Mouse (Mus musculus) mature B cell (primary cell): ENCODE measurements around the gene Mapk9.

Source experiments
- in situ Hi-C: fragments of 300-500 bp; cut with MboI; formaldehyde crosslinking; loops from 2 replicates; pipeline ENCODE4 v1.14.3; 2019

Gene Mapk9

DNA sequence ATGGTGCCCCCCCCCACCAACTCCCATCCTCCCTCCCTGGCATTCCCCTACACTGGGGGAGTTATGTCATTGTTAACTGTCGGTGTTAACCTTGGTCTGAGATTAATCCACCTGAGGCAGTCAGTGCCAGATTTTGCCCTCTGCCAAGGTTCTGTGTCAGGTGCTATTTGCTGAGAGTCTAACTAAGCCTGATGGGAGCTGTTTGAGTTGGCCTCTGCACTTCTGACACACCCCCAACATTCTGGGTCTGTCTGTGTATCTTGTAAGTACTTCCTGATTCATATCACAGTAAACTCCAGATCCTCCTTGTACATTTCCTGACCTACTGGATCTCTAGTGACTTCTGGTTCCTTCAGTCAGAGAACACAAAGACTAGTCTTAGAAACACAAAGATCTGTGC is 5.9 kb upstream of the Mapk9 start:
- in situ Hi-C loops = no loop called here

DNA sequence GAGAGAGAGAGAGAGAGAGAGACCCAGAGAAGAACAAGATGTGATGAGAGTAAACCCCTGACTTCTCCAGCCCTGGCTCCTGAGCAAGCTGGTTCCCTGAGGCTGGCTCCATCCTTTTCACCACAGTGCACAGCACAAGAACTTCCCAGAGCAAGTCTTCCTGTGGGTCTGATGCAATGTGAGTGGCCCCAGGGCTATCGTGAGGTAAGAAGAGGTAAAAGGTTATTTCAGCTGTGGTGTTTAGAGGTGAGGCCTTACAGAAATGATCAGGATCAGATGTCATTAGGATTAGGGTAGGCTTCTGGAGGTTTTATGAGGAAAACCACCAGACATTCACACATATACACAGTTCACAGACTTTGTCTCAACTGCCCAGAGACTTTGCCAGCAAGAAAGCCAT is 4.7 kb upstream of the Mapk9 start:
- in situ Hi-C loops = no loop called here

DNA sequence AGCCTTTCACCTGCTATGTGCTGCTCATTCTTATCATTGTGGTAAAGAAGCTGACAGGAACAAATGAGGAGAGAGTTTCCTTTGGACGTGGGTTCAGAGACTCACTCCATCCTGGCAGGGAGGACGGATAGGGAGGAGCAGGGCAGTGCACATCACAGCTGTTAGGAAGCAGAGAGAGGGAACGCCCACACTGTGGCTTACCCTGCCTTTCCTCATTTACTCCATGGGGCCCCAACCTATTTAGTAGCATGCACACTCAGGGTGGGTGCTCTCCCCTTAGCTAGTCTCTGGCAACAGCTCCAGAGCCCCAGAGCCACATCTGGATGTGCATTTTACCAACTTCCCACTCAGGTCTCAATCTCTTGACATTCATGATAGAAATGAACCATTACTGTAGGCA is 3.8 kb upstream of the Mapk9 start:
- in situ Hi-C loops = no loop called here

DNA sequence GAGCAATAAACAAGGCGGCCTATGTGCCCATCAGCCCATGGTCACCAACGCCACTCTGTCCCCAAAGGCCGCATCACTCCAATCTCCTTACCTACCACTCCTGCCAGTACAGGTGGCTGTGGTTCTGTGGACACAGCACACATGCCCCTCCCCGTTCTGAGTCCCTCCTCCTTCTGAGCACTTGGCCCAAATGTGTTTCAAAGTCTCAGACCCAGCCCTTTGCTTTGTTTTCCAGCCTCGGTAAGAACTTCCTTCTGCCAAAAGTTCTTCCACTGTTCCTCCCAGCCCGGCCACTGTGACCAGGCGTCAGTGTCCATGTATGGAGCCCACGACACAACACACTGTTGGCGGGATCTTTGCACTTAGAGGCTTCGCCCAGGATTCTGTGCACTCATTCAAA is 2.2 kb upstream of the Mapk9 start:
- in situ Hi-C loops = no loop called here

DNA sequence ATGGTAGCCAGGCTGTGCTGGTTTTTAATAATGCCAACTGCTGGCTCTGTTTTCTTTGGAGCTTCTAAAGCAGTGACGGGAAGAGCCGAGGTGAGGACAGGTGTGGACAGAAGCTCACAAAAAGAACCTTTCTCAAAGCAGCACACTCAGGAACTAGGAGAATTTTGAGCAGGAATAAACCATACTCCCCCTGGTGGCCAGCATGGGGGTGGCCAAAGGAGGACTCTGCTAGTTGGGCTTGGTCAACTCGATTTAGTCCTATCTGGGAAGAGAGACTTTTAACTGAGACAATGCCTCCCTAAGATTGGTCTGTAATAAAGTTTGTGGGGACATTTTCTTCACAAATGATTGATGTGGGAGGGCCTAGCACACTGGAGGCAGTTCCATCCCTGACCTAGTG is 1.6 kb upstream of the Mapk9 start:
- in situ Hi-C loops = no loop called here

DNA sequence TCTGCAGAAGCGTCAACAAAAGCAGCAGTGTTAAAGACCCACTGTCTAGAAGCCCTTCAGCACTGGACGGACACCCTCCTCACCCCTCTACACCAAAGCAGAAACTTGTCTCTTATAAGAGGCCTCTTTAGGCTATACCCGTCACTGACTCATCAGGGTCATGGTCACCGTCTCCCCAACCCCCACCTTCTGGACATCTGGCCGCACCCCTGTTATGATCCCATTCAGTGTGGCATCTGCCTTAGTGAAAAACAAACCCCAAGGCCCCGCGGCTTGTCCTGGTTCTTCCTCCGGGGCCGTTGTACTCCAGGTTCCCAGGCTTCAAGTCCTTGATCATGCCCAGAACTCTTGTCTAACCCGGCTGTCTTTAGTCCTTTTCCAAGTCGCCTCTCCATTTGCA is 593 bp upstream of the Mapk9 start:
- in situ Hi-C loops = no loop called here

DNA sequence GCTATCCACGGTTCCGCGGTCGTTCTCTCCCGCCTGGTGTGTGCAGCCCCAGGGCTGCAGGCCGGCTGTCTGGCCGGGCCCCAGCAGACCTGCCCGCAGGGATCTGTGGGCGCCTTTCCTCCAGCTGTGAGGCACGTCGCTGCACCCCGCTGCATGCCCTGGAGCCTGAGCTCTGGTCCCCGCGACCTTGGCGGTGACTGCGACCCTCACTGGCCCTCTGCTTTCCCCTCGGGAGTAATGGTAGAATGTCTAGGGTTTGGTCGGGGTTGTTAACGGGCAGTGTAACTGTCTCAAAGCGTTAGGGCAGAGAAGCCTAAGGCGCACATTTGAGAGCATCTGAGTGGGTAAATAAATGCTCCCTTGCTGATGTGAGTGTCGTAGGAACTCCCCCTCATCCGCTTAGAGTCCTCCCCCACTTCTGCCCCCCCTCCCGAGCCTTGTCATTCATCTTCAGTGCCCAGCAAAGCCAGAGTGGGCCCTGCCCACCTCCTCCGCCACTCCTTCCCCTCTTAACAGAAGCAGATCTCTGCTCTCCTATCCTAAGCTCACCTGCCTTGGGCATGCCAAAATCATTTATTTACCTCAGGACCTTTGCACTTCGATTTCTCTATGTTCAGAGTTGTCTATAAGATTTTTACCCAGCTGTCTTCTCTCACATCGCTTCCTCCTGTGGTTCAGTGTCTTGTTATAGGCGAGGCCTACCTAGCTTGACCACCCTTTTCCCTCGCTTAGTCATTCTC is 690 bp downstream of the Mapk9 start:
- in situ Hi-C loops = no loop called here

DNA sequence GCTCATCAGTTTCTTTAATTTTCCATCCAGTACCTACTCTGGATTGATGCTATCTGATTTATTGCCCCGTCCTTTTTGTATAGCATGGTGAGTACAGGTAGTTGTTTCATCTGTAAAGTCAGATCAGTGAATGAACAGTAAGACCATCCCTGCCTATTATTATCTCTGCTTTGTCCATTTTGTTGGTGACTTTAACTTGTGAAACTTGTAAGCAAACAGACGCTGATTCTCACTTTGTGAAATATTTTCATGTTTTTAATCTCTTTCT is 1.2 kb downstream of the Mapk9 start:
- in situ Hi-C loops = no loop called here

DNA sequence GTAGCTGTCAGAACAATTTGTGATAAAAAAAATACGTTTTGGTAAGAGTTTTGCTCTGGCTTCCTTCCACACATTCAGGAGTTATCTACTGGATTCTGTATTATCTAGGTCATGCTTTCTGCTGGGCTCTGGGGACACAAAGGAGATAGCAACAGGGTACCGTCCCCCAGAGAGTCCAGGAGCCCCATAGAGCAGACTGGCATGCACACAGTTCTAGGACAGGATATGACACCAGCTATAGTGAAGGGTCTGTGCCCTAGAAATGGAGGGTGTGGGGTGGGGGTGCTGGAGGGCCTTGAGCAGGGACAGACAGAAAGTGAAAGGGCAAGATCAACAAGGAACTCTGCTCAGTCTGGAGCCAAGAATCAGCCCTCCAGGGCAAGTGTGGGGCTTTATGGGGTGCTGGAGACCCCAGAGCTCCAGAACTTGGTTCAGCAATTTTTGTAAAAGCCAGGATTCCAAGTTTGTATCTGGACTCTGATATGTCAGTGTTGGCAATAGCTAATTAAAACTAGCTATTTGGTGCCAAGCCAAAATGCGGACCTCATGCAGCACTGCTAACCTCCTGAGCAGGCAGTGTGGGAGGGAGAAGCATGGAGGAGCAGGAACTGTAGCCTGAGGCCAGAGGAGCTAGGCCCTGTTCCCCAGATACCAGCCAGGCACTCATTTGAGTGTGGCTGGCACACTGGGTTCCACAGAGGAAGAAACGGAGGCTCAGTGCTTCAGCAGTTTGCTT is 1.7 kb downstream of the Mapk9 start:
- in situ Hi-C loops = no loop called here

DNA sequence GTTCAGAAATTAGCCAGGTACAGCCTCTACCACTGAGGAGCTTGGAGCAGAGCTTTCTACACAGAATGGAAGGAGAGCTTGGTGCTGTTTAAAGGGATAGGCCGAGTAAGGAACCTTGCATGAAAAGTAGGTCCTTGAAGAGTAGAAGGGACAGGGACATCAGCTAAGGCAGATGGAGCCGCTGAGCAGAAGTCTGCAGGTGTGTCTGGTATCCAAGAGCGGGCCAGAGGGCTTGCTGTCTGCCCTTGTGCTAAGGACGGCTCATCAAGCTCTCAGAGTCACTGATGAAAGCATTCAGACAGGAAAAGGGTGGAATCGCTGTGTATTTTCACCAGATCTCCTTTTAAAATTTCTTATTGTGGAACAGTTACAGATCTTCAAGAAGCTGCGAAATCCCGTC is 3.8 kb downstream of the Mapk9 start:
- in situ Hi-C loops = no loop called here

DNA sequence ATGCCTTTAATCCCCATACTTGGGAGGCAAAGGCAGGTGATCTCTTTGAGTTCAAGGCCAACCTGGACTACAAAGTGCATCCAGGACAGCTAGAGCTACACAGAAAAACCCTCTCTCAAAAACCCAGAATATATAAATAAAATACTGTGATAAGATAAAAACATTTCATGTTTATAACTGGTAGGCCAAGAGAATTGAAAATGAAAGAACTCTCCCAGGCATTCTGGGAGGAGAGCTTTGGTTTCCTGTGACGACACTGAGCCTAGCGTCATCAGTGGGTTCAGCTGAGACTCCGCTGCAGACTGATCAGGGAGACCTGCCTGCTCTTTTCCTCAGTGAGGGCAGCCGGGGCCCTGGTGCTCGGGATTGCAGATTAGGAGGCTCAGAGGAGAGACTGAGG is 8.6 kb downstream of the Mapk9 start:
- in situ Hi-C loops = no loop called here

DNA sequence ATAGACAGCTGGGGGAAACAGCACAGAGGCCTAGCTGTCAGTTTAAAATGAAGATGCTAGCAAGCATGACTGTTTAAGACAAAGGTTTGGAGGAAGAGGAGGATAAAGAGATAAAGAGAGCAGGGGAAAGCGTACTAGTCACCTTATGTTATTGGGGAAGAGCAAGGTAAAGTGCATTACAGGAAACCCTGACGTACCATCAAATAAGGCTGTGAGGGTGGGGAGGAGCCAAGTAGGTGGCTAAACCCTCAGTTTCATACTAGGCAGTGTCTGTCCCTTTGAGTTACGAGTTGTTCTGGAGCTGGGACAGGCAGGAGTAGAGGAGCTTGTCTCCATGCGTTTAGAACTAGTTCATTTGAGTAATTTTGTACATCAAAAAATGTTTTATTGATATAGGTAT is 14.6 kb downstream of the Mapk9 start:
- in situ Hi-C loops = no loop called here

DNA sequence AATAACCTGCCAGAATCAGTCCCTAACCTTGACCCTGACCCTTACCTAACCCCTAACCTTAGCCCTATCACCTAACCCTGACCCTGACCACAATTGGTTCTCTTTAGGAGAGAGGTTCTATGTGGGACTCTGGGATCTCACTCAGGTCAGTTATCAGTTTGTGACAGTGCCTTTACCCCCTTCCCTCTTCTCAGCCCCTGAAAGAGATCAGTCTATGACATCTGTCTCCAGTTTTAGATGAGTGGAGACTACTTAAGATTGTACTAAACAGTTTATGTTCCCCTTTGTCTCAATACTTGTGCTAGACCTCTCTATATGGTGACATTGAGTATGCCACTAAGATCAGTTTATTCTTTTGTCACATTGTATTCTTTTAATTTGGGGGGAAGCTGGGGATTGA is 17.4 kb downstream of the Mapk9 start:
- in situ Hi-C loops = no loop called here

DNA sequence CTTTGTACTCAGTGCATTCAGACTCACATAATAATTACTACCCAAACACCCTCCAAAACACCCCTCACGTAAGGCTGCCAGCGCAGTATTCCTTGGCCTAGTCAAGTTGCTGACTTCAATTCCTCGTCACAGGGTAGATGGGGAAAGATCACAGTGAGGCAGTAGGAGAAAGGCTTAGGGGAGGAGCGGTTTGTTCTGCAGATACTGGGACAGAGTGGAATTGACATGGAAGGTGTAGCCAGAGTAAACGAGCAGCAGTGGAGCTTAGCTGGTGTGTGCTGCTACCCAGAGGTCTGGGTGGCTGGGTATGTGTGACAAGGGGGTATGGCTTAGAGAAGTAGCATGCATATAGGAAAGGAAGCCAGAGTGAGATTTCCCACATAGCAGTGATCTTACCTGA is 20.8 kb downstream of the Mapk9 start:
- in situ Hi-C loops = no loop called here

DNA sequence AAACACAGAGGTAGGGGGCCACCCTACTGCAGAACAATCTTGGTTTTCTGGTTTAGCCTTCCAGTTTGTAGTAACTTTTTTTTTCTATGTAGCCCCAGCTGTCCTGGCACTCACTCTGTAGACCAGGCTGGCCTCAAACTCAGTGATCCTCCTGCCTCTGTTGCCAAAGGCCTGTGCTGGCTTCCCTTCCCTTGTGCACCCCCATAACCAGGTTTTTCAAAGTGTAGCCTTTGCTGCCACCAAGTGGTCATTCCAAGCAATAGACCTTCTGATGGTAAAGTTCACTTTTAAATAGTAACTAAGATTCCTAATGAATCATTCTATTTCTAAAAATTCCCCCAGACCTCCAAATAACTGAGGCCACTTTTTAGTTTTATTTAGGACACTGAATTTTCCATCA is 23.2 kb downstream of the Mapk9 start:
- in situ Hi-C loops = no loop called here

DNA sequence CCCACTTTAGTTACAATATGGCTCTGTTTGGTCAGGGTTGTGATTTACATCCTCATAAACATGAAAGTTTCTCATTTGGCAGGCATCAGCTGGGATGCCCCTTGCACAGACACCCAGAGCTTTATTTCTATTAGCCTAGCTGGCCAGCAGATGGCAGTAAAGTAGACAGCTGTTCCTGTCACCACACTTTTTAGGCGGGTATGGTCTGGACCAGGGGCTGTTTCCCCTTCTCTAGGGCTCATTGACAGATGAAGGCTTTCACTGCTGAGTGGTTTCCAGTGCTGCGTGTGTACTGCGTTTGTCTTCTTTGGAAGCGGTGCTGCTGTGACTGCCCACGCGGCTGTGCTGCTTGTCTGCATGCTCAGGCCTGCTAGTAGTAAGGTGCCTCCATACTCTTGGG is 25.4 kb downstream of the Mapk9 start:
- in situ Hi-C loops = no loop called here

DNA sequence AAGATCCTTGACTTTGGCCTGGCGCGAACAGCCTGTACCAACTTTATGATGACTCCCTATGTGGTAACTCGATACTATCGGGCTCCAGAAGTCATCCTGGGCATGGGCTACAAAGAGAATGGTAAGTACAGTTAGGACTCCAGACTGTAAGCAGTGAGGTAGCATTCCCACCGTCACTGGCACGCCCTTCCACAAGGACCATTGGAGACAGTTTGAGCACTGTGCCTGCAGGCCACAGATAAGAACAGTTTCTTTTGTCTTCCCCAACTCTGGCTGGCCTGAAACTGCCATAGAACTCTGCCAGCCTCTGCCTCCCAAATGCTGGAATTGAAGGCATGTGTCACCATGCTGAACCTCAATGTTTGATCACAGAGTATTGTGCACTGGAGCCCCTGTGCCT is 26.2 kb downstream of the Mapk9 start:
- in situ Hi-C loops = no loop called here

DNA sequence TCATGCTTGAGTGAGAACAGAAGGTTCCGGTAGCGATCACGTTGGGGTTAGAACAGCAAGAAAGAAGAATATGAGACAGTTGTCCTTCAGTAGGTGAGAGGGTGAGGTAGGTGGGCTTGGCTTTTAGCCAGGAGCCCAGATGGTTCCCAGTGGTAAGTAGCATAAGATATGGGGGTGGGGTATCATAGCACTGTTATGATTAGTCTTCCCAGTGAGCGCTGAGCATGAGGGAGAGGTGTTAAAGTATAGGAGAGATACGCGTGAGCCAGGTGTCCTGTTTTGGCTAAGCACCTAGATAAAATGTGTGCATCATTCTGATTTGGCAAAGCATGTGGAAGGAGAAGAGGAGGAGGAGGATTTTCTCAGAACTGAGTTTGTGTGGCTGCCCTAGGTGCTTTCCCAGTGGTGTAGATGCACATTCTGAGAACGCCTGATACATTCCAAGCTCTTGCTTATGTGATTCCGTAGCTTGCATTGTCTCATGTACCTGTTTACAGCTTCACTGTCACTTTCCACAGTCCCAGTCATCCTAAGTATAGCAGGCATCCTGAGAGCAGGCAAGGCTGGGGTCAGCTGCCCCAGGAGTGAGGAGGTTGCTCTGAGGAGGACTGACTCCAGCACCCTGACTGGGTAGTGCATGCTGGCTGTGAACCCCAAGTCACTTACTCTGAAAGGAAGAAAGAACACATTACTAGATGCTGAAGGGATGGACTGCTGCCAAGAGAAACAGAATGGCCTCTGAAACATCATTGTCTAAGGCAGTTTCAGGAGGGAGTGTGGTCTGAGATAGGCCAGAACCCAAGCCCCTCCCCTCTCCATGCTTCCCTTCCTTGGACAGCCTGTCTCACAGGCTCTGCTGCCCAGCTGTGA is 30.6 kb downstream of the Mapk9 start:
- in situ Hi-C loops = no loop called here

DNA sequence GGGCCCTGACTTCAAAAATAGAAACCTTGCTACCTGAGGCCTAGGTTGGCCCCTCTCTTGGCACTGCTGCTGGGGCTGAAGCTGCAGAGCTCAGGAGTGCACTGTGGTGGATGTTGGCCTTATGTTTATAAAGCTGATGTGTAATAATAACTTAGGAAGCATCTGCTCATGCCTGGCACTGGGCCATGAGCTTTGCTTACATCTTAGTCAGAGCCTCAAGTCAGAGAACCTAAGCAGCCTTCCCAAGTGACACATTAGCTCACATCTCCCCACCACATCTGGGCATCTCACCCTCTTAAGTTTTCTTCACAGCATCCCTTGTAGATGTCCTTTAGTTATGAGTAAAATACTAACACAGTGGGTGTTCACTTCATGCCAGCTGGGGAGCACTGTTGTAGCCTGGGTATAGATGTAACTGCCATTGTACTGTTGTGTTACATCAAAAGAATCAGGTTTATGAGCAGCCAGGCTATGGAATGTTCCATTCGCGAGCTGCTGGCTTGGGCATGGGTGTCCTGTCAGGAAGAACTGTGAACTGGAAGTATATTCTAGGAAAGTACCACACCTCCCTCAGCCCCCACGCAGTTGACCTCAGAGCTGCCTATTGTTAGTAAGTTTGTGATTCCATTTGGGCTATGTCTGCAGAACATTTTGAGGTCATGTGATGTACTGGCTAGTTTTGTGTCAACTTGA is 33.5 kb downstream of the Mapk9 start:
- in situ Hi-C loops = no loop called here

DNA sequence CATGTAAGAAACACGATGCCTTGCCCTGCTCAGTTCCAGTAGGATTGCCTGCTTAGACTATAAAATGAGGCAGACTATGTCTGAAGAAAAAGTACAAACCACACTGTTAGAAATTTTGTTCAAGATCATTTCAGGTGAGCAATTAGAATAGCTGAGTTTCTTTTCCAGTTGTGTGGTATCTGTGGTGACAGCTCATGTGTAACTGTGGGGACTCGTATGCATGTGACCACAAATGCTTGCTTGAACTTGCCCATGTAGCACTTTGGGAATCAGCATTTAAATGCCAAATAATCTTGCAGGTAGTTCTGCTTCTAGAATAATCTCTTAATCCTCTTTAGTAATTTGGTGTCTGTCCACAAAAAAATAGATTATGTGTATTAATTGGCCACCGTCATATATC is 36.8 kb downstream of the Mapk9 start:
- in situ Hi-C loops = no loop called here

DNA sequence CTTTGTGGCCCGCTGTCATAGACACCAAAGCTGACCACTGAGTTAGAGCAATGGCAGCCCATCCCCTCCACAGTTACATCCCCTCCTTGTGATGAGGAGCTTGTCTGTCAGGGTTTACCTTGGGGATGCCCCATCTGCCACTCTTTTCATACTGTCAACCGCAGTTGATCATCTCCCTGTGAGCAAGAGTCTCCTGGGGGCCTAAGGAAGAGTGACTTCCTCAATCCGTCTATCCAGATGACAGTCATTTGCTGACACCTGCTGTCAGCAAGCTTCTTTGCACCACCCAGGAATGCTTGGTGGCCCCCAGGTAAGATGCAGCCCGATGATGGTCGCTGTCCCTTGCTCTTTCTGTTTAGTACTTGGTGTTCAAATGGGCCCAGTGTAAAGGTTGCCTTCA is 41.9 kb downstream of the Mapk9 start:
- in situ Hi-C loops = no loop called here

DNA sequence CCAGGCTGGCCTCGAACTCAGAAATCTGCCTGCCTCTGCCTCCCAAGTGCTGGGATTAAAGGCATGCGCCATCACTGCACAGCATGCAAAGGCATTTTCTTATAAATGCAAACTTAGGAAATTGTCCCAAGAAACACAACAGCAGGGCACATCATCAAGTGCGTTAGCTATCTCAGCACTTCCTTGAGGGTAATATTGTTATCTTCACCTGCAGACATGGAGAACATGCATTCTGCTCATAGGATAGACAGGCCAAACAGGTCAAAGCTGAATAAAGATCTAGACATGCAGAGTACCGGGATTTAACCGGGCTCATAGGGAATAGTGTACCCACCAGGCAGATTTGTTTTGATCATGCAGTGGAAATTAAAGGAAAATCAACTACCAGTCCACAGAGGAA is 45.4 kb downstream of the Mapk9 start:
- in situ Hi-C loops = no loop called here

DNA sequence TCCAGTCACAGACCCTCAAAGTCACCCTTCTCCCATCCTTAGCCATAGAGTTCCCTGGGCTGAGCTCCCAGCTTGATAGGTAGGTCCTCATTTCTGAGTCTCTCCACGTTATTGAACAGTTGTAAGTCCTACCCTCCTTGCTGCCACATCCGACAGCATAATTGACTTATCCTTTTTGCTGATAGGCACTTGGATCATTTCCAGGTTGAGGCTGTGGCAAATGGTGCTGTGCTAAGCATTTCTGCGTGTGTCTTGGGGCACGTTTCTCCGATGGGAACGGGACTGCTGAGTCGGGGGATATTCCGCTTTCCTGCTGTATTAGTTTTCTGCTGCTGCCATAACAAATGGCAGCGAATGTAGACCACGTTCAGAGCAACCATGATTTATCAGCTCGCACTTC is 47.3 kb downstream of the Mapk9 start:
- in situ Hi-C loops = no loop called here
